ENCODE assay signal across 22 mouse cellular contexts in genomic region chr1:155493333-155493732, GRCm38 (mm10).
DNase-seq lines count a peak whose midpoint lies in the region; ATAC-seq and TF ChIP-seq lines count a peak whose summit lies in the region.
"Had no signal": no experiment of that assay in that cellular context is flagged by ENCODE, and none has a peak within 500 bp of the region (broad histone marks: within the 10 kb centered on the region; RNA-seq: fewer than 3 reads in every experiment).

No protein-coding gene starts in this region.

- no peak overlapping the region for H3K9ac ChIP-seq in intestine, embryonic 14.5 days (ENCODE audit: low read length)
- no peak overlapping the region for H3K9ac ChIP-seq in intestine, postnatal 0 days (ENCODE audit: low read depth, low read length)
- H3K9ac ChIP-seq in liver, embryonic 12.5 days: no peak overlapping the region
- H3K9ac ChIP-seq: embryonic facial prominence, embryonic 12.5 days; forebrain, embryonic 12.5 days; heart, embryonic 15.5 days; hindbrain, embryonic 12.5 days had no signal

- H3K27ac ChIP-seq in intestine, embryonic 14.5 days (ENCODE audit: low read depth): no peak overlapping the region
- H3K27ac ChIP-seq in intestine, postnatal 0 days (ENCODE audit: low read depth, low read length): no peak overlapping the region
- no peak overlapping the region for H3K27ac ChIP-seq in liver, embryonic 12.5 days
- H3K27ac ChIP-seq: embryonic facial prominence, embryonic 12.5 days; forebrain, embryonic 12.5 days; heart, embryonic 15.5 days; hindbrain, embryonic 12.5 days had no signal

- H3K4me3 ChIP-seq in intestine, embryonic 14.5 days (ENCODE audit: low read depth, low read length): no peak overlapping the region
- no peak overlapping the region for H3K4me3 ChIP-seq in intestine, postnatal 0 days (ENCODE audit: low read depth, low read length)
- H3K4me3 ChIP-seq in liver, embryonic 12.5 days: no peak overlapping the region
- H3K4me3 ChIP-seq: embryonic facial prominence, embryonic 12.5 days; forebrain, embryonic 12.5 days; heart, embryonic 15.5 days; hindbrain, embryonic 12.5 days had no signal

- no peaks in the 10 kb centered on the region; the same call in 1 of the 2 replicates for H3K4me1 ChIP-seq in intestine, embryonic 14.5 days (replicated peaks; ENCODE audit: control insufficient read depth, insufficient read depth, low read length)
- H3K4me1 ChIP-seq in intestine, postnatal 0 days (replicated peaks; ENCODE audit: control insufficient read depth, insufficient read depth, low read length): no peaks in the 10 kb centered on the region
- no peaks in the 10 kb centered on the region for H3K4me1 ChIP-seq in liver, embryonic 12.5 days

- WGBS in intestine, embryonic 14.5 days: 88% methylated on average over 6 of the region's 6 CpGs
- 86% methylated on average over 6 of the region's 6 CpGs for WGBS in intestine, postnatal 0 days
- whole genome bisulfite sequencing in liver, embryonic 12.5 days (ENCODE audit: insufficient replicate concordance): 67% methylated on average over 6 of the region's 6 CpGs

- peak; percentile 77 for DNase-seq in heart, adult 11 months
- no peak for DNase-seq in heart, adult 9 months (ENCODE audit: low spot score in 2 of 2)
- DNase-seq in intestine, embryonic 14.5 days (ENCODE audit: low spot score): peak; percentile 12
- DNase-seq in 3T3-L1 (ENCODE audit: low read depth, low spot score): peak; percentile 50
- peak; percentile 65 for DNase-seq in brain, adult 2 months (ENCODE audit: low read depth, low spot score)
- no peak for DNase-seq in B cell, adult 2 months
- DNase-seq: adrenal gland, adult 8-10 months; adrenal gland, postnatal 36 days; cerebellum, adult 11-12 months; cerebellum, adult 9-10 months; heart, postnatal 36 days; kidney, adult 18-20 months had no signal

- H3K9me3 ChIP-seq in intestine, embryonic 14.5 days (ENCODE audit: control insufficient read depth, low read length): no peaks in the 10 kb centered on the region
- no peaks in the 10 kb centered on the region for H3K9me3 ChIP-seq in intestine, postnatal 0 days (ENCODE audit: control insufficient read depth)
- no peaks in the 10 kb centered on the region for H3K9me3 ChIP-seq in liver, embryonic 12.5 days (replicated peaks)
- H3K9me3 ChIP-seq: embryonic facial prominence, embryonic 12.5 days; forebrain, embryonic 12.5 days; heart, embryonic 15.5 days; hindbrain, embryonic 12.5 days had no signal

- no peak for ATAC-seq in intestine, embryonic 14.5 days (replicated peaks; ENCODE audit: low FRiP score, low TSS enrichment, low read depth)
- ATAC-seq in intestine, postnatal 0 days: no peak
- no peak for ATAC-seq in liver, embryonic 12.5 days
- ATAC-seq: forebrain, embryonic 16.5 days; hindbrain, embryonic 16.5 days; inflammation-experienced regulatory T-cells, adult 6 months; Patski had no signal

- no peaks in the 10 kb centered on the region for H3K27me3 ChIP-seq in intestine, embryonic 14.5 days (replicated peaks; ENCODE audit: control insufficient read depth, insufficient read depth, low read length)
- no peaks in the 10 kb centered on the region for H3K27me3 ChIP-seq in intestine, postnatal 0 days (replicated peaks; ENCODE audit: control insufficient read depth, insufficient read depth, low read length)
- H3K27me3 ChIP-seq in liver, embryonic 12.5 days (replicated peaks): peaks cover 9% of the 10 kb centered on the region; the same call in 1 of the 2 replicates
- H3K27me3 ChIP-seq: embryonic facial prominence, embryonic 12.5 days; forebrain, embryonic 12.5 days; heart, embryonic 15.5 days; Patski had no signal

- H3K4me2 ChIP-seq in intestine, embryonic 14.5 days (ENCODE audit: low read length): no peak overlapping the region
- H3K4me2 ChIP-seq in intestine, postnatal 0 days (replicated peaks; ENCODE audit: low read depth): no peak overlapping the region
- H3K4me2 ChIP-seq in liver, embryonic 12.5 days: no peak overlapping the region
- H3K4me2 ChIP-seq: embryonic facial prominence, embryonic 12.5 days; forebrain, embryonic 12.5 days; heart, embryonic 15.5 days; hindbrain, embryonic 12.5 days had no signal

- H3K36me3 ChIP-seq in intestine, embryonic 14.5 days (ENCODE audit: control insufficient read depth, insufficient read depth, low read length): no peaks in the 10 kb centered on the region
- H3K36me3 ChIP-seq in intestine, postnatal 0 days (ENCODE audit: control insufficient read depth, insufficient read depth): no peaks in the 10 kb centered on the region
- no peaks in the 10 kb centered on the region for H3K36me3 ChIP-seq in liver, embryonic 12.5 days
- H3K36me3 ChIP-seq: embryonic facial prominence, embryonic 12.5 days; forebrain, embryonic 12.5 days; heart, embryonic 15.5 days; hindbrain, embryonic 12.5 days had no signal

- no peak for TF ChIP-seq CTCF in intestine, postnatal 0 days (IDR thresholded peaks at IDR 0.05; ENCODE audit: low read depth)

Comparison
In these comparisons a context has a peak if more than half of its experiments do, and no peak if none do; other contexts are left out.
1. DNase-seq: peak in heart, adult 11 months (single experiment), intestine, embryonic 14.5 days (single experiment), 3T3-L1 (single experiment) and brain, adult 2 months (single experiment); none in heart, adult 9 months (0 of 2) and B cell, adult 2 months (0 of 2).